Mouse (Mus musculus) left cerebral cortex, postnatal 4 days (tissue): Measurements from ENCODE around the gene Paqr5. TPM values are rescaled to one million over a fixed set of nuclear protein-coding genes. Genes with fewer than 3 reads are reported as not detected.

ENCODE experiments used
- DNase-seq: peaks from one replicate; pipeline ENCODE4 v3.0.0-alpha.2; 2022
- intact Hi-C: fragments of 180-260 bp; cut with DNase I; formaldehyde crosslinking; loops from one replicate; pipeline ENCODE4 v1.15.1; 2025
- total RNA-seq, 2 experiments: library from RNA; stranded (reverse); gene quantifications; 2 replicates each; pipeline ENCODE4 v1.2.3; 2021

Gene Paqr5
- under 1 TPM; 0.22 to 0.32 TPM for total RNA-seq

GRCm38 (mm10) chr9:62026600-62026999 lies at the start of gene Paqr5:
Gene Paqr5 (minus strand): TSS chr9:62026856.
- intact Hi-C loops = no loop called here
- DNase-seq = no peak

GRCm38 (mm10) chr9:62062234-62062633 lies 35.6 kb upstream of the Paqr5 start:
- no peak for DNase-seq
- intact Hi-C loops = no loop called here

GRCm38 (mm10) chr9:62060431-62060830 lies 33.8 kb upstream of the Paqr5 start:
- intact Hi-C loops = no loop called here
- DNase-seq = no peak

- intact Hi-C loops = no loop called here
- DNase-seq = no peak
Measured at GRCm38 (mm10) chr9:62059941-62060340, 33.3 kb upstream of the Paqr5 start.

- DNase-seq = no peak
- intact Hi-C loops = no loop called here
Measured at GRCm38 (mm10) chr9:62057881-62058506, 31.3 kb upstream of the Paqr5 start.

GRCm38 (mm10) chr9:62056206-62056605 lies 29.6 kb upstream of the Paqr5 start:
- no peak for DNase-seq
- intact Hi-C loops = no loop called here

- peak; percentile 40 for DNase-seq
- intact Hi-C loops = no loop called here
Measured at GRCm38 (mm10) chr9:62050801-62051200, 24.1 kb upstream of the Paqr5 start.

GRCm38 (mm10) chr9:62049166-62049565 lies 22.5 kb upstream of the Paqr5 start:
- intact Hi-C loops = no loop called here
- DNase-seq = no peak

- intact Hi-C loops = loop anchor here (5.0 kb wide), 1 partner anchor 200 kb away; no protein-coding TSS in a partner anchor
- no peak for DNase-seq
Measured at GRCm38 (mm10) chr9:62042167-62042566, 15.5 kb upstream of the Paqr5 start.

GRCm38 (mm10) chr9:62040008-62040608 lies 13.5 kb upstream of the Paqr5 start:
- DNase-seq = peak; percentile 92
- intact Hi-C loops = loop anchor here (5.0 kb wide), 1 partner anchor 202 kb away; no protein-coding TSS in a partner anchor

GRCm38 (mm10) chr9:62035806-62036205 lies 9.2 kb upstream of the Paqr5 start:
- intact Hi-C loops = no loop called here

GRCm38 (mm10) chr9:62032206-62032605 lies 5.5 kb upstream of the Paqr5 start:
- no peak for DNase-seq
- intact Hi-C loops = no loop called here

More at GRCm38 (mm10) chr9:62035806-62036205, 9.2 kb upstream of the Paqr5 start:
- no peak for DNase-seq

GRCm38 (mm10) chr9:62028072-62028471 lies 1.4 kb upstream of the Paqr5 start:
- DNase-seq = no peak
- intact Hi-C loops = no loop called here

- DNase-seq = no peak
- intact Hi-C loops = no loop called here
Measured at GRCm38 (mm10) chr9:62025056-62025455, 1.6 kb downstream of the Paqr5 start.

- no peak for DNase-seq
- intact Hi-C loops = no loop called here
Measured at GRCm38 (mm10) chr9:62023879-62024278, 2.8 kb downstream of the Paqr5 start.

- intact Hi-C loops = no loop called here
- DNase-seq = no peak
Measured at GRCm38 (mm10) chr9:62022961-62023680, 3.5 kb downstream of the Paqr5 start.

GRCm38 (mm10) chr9:62021583-62022120 lies 5.0 kb downstream of the Paqr5 start:
- intact Hi-C loops = no loop called here
- DNase-seq = no peak

GRCm38 (mm10) chr9:62020259-62020658 lies 6.4 kb downstream of the Paqr5 start:
- DNase-seq = no peak
- intact Hi-C loops = no loop called here

- no peak for DNase-seq
- intact Hi-C loops = no loop called here
Measured at GRCm38 (mm10) chr9:62018229-62019093, 8.2 kb downstream of the Paqr5 start.

GRCm38 (mm10) chr9:62017329-62017728 lies 9.3 kb downstream of the Paqr5 start:
- no peak for DNase-seq
- intact Hi-C loops = no loop called here

- intact Hi-C loops = no loop called here
- no peak for DNase-seq
Measured at GRCm38 (mm10) chr9:62015504-62015903, 11.2 kb downstream of the Paqr5 start.
